Mouse (Mus musculus): ENCODE data around the gene Hpd.
"Not testable (repeated sequence)": the region's sequence is repeated elsewhere in the genome, so short reads cannot be mapped to it uniquely, and the experiment has no call there.

Gene Hpd

DNA sequence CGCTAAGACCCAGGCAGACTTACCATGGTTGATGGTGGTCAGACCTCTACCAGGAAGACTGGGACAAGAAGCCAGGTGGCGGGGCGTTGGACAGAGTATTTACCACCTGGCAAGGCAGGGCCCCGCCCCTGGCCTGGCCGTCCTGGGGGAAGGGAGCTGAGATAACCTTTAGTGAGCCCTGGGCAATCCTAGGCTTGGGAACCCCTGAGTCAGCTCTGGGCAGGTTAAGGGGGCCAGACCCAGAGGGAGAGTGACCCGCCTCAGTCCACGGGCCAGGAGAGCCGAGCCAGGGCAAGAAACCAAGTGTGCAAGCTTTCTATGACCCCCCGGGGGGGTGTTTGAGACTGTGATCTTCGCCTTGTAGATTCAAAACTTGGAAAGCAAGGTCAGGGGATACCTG is at the start of gene Hpd:
Gene Hpd (minus strand): TSS at position 77 of the 400 bp plus-strand sequence.
- DNase-seq, result no peak

DNA sequence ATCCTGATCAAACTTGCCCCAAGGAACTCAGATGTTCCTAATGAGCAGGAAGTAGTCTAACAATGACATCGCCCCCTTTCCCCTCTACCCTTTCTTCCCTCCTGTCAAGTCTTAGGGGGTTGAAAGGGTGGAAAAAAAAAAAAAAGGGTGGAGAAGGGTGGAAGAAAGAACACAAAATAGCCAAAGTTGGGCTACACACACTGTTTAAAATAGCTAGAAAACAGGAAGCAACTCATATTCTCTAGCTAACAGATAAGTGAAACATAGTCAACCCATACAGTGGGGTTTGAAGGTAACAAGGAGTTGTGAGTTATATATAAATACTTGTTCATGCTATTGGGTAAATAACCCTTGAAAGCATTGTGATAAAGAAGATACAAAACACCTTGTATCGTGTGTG is 49.7 kb upstream of the Hpd start:
- DNase-seq, result no peak

DNA sequence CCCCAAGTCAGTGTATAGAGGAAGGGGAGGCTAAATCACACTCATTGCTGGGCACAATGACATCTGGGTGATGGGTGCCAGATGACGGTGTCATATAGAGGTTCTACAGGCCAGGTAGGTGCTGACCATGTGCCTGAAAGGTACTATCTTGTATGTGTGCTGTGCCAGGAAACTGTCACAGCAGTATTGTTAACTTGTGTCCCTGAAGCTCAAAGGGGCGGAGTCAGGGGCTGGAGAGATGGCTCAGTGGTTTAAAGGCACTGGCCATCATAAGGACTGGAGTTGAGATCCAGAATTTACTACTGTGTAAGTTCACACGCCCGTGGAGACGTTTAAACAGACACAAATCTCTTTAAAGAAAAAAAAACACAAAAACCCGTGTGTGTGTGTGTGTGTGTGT is 46.8 kb upstream of the Hpd start:
- no peak for DNase-seq

DNA sequence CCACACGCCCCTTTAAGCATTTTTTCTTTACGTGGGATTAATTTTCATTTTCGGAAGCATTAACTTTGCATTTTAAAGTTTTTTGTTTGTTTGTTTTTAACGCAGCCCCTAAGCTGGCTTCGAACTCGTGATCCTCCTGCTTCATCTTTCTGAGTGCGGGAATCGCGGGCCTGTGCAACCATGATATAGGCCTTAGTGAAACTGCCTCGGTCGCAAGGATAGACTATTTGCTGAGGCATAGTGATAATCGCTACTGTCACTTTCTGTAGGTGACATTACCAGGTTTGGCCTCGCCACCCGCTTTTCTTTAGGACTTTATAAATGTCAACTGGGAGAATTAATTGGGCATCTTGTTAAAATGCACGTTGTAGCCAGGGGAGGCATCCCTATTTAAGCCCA is 46.0 kb upstream of the Hpd start:
- no peak for DNase-seq

DNA sequence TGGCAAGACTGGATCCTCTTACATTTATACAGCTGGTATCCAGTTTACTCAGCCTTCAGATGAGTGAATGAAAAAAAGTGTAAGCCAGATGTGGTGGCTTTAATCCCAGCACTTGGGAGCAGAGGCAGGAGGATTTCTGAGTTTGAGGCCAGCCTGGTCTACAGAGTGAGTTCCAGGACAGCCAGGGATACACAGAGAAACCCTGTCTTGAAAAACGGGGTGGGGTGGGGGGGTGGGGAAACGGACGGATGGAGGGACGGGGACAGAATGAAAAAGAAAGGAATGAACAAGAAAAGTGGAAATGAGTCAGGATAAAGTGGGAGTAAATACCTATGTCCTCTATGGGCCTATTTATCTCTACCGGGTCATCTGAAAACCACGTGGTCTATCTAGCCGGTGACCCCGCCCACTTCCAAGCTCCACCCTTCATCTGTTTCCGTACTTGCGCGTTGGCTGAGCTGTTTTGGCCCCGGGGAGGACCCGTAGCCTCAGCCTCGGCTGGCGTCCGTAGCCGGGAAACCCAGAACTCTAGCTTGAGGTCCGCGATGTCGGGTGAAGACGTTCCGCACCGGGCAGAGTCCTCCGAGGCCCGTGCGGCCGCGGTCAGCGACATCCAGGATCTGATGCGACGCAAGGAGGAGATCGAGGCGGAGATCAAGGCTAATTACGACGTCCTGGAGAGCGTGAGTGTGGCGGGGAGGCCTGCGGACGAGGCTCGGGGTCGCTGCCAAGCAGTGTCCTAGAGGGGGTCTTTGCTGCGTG is 45.4 kb upstream of the Hpd start:
- peak; percentile 97 to 98 for DNase-seq

DNA sequence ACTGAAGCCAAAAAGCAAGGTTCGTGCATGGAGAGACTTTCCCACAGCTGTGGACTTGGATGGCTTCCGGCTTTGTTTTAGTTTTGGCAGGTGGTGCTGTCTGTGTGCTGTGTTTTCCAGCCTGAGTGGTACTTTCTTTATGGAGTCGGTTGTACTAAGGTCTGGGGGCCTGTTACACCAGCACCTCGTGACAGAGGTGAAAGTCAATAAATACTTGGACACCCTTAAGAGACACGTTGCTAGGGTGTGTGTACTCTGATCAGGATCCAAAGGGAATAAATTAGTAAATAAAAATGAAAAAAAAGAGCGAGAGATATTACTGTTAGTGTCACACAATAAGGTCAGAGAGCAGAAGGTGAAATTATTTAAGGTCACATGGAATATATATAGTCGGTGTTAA is 44.3 kb upstream of the Hpd start:
- no peak for DNase-seq

DNA sequence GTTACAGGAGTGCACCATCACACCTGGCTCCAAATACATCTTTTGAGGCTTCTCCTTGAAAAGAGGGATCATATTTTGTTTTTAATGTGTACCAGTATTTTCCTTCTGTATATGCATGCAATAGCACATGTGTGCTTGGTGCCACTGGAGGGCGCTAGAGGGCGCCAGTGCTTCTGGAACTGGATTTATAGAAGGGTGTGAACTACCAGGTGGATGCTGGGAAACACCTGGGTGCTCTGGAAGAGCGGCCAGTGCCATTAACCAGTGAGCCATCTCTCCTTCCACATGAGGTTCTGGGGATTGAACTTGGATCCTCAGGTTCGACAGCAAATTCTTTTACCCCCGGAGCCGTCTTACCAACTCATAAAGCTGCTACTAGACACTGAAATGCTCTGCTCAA is 41.3 kb upstream of the Hpd start:
- not testable (repeated sequence) for DNase-seq

DNA sequence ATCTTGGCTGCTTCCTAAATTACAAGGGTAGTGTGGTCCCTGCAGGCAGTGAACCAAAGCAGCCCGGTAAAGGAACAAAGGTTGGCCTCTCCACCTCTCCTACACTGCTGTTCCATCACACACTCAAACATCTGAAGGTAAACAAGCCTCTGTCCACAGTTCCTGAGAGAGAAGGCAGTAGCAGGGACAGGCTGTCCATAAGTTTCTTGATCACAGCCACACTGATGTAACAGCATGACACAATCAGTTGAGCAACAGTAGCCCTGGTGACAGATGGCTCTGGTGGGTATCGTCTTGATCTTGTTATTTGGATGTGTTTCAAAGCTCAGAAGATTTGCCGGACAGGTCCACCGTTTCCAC is 40.5 kb upstream of the Hpd start:
- peak; percentile 42 to 67 for DNase-seq

DNA sequence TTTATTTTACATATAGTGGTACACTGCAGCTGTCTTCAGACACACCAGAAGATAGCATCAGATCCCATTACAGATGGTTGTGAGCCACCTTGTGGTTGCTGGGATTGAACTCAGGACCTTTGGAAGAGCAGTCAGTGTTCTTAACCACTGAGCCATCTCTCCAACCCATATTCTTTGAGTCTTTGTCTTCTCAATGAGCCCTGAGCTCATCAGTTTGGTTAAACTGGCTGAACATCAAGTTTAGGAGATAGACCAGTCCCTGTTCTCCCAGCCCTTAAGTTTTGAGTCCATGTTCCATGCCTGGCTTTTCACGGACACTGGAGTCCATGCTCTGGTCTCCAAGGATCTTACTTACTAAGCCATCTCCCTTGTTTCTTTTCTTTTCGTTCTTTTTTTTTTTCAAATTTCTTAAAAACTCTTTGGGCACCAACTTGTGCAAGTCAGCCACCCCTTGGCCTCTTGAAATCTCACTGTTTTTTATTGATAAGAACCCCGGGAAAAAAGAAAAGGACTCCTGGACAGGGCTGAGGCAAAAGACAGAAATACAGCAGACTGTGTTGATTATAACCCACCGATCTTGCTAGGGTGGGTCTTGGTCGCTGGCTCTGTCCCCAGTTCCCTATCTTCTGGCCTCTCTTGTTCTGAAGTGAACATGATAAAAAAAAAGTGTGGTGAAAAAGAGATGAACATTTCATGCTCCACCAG is 40.0 kb upstream of the Hpd start:
- DNase-seq, result not testable (repeated sequence)

DNA sequence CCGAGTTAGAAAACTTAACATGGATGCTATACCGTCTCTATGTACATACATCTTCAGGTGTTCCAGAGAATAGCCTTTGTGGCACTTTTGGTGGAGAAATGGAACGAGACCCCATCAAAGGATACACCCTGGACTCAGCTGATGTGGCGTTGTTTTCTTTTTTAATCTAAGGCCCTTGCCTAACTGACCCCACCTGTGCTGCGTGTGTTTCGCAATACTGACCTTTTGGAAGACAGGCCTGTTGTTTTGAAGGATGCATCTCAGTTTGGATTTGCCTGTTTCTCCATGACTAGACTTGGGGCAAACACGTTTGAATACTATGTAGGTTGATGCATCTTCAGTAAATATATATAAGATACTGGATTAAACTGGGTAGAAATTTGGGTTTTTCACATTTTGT is 21.1 kb upstream of the Hpd start:
- DNase-seq, result not testable (repeated sequence)

DNA sequence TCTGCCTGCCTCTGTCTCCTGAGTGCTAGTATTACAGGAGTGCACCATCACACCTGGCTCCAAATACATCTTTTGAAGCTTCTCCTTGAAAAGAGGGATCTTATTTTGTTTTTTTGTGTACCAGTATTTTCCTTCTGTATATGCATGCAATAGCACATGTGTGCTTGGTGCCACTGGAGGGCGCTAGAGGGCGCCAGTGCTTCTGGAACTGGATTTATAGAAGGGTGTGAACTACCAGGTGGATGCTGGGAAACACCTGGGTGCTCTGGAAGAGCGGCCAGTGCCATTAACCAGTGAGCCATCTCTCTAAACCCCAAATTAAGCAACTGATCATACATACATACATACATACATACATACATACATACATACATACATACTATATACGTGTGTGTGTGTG is 20.2 kb upstream of the Hpd start:
- DNase-seq, result not testable (repeated sequence)

DNA sequence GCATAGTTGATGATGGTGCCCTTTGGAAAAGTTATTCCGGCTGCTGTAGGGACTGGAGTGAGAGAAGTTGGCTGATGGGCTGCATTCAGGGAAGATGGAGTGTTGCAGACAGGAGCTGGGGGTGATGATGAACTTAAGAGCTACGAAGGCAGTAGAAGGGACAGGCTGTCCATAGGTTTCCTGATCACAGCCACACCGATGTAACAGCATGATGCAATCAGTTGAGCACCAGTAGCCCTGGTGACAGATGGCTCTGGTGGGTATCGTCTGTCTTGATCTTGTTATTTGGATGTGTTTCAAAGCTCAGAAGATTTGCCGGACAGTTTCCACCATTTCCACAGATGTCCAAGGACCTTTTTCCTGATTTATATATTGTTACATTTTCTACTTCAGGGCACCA is 19.5 kb upstream of the Hpd start:
- peak; percentile 49 to 65 for DNase-seq

DNA sequence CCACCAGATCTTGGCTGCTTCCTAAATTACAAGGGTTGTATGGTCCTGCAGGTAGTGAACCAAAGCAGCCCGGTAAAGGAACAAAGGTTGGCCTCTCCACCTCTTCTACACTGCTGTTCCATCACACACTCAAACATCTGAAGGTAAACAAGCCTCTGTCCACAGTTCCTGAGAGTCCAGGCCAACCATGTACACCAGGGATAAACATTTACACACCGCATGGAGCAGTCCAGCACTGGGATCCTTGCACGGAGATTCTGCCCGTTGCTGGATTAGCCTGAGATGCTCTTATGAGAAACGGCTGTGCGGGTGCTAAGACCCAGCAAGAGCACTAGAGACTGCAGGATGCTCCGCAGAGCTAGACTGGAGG is 19.0 kb upstream of the Hpd start:
- peak; percentile 18 to 46 for DNase-seq

DNA sequence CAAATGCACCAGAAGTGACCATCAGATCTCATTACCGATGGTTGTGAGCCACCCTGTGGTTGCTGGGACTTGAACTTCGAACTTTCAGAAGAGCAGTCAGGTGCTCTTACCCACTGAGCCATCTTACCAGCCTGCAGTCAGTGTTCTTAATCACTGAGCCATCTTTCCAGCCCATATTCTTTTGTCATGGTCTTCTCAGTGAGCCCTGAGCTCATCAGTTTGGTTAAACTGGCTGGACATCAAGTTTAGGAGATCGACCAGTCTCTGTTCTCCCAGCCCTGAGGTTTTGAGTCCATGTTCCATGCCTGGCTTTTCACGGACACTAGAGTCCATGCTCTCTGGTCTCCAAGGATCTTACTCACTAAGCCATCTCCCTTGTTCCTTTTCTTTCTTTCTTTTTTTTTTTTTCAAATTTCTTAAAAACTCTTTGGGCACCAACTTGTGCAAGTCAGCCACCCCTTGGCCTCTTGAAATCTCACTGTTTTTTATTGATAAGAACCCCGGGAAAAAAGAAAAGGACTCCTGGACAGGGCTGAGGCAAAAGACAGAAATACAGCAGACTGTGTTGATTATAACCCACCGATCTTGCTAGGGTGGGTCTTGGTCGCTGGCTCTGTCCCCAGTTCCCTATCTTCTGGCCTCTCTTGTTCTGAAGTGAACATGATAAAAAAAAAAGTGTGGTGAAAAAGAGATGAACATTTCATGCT is 18.4 kb upstream of the Hpd start:
- not testable (repeated sequence) for DNase-seq

DNA sequence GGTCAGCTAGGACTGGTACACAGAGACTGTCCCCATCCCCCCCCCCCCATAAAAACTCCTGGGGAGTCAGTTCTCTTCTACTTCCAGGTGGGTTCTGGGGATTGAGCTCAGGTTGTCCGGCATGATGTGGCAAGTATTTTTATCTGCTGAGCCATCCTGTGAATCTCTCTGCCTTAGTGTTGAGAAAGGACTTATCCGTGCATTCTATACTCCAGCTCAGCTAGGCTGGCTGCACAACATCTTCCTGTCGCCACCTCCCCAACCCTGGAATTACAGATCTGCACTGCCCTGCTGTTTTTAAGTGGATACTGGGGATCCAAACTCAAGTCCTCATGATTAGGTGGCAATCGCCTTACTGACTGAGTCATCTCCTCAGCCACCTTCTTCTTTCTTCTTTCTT is 16.0 kb upstream of the Hpd start:
- DNase-seq, result no peak

DNA sequence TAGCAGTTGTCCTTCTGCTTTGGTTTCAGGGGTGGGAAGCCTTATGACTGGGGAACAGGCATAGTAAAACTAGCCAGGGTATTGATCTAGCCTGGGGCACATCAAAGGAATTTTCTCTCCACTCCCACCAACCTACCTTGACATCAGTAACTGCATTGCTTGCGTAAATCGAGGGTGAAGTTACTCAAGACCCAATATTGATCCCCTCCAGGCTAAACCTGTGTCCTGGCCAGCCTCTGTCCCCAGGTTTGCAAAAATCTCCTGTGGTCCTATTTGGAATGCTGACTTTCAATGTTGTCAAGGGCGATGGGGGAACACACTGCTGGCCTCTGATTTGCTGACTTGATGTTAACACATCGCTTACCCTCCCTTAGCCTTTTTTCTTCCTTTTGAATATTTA is 14.2 kb upstream of the Hpd start:
- DNase-seq, result no peak

DNA sequence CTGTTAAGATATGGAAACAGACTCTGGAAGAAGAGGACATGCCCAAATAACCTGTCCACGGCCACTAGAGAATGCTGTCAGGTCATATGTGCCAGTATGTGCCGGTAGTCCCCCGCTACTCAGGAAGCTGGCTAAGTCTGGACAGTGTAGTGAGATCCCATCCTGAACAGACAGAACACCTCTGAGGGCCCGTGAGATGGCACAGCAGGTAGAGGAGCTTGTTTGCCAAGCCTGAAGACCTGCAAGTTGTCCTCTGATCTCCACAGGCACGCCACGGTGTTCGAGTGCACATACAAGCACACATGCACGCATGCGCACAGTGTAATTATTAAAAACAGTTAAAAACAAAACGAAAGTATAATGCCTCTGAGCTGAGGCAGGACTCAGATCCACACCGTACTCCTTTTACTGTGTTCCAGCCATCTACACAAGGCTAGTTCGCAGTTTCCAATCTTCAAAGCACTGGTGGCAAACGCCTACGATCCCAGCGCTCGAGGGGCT is 13.0 kb upstream of the Hpd start:
- no peak for DNase-seq

DNA sequence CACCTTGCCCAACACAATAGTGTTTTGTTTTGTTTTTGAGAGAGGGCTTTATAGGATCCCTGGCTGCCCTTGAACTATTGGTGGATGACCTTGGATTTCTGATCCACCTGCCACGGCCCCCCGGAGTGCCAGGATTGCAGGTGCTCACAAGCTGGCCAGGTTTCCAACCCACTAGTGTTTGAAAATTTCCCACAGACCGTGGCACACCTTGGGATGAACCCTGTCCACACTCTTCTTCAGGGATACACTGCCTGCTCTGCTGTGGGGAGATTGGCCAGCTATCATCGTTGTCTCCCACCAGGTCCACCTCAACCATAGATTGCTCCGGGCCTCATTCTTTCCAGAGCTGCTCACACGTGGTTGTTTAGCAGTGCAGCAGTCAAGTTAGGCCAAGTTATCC is 12.3 kb upstream of the Hpd start:
- no peak for DNase-seq

DNA sequence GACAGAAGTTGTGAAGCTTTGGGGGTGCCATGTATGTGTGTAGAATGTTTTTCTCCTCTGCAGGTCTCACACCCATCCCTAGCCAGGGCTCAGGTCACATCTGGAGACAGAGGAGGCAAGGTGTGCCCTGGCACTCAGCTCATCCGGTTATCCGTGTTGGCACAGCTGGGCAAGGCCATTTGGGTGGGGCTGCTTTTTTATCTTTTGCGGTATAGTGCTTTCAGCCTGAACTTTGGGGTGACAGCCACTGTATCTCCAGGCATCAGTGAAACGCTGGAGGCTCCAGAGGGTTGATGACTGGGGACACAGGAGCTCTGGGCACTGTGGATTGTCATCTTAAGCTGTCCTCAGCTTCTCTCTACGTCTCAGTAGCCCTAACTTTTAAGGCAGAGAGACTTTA is 10.9 kb upstream of the Hpd start:
- DNase-seq, result no peak

DNA sequence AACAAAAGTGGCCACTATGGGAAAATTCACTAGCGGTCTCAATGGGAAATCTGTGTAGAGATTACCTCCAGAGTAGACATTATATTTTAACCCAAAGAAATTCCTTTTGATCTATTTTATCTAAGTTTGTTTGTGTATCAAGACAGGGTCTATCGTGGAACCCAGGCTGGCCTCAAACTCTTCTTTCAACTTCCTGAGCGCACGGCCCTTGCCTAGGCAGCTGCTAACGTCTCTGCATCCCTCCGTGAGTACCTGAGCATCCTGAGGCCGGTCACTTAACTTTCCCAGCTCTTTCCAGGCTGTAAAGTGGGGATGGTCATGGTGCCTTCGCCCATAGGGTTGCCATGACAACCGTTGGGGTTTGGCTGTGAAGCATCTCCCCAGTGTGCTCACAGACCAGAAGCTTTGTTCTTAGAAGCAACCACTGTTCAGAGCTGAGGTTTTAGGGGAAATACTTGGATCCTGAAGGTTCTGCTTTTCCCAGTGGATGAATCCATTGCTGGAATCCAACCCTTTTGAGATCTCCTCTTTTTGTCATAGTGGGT is 10.2 kb upstream of the Hpd start:
- DNase-seq, result no peak

DNA sequence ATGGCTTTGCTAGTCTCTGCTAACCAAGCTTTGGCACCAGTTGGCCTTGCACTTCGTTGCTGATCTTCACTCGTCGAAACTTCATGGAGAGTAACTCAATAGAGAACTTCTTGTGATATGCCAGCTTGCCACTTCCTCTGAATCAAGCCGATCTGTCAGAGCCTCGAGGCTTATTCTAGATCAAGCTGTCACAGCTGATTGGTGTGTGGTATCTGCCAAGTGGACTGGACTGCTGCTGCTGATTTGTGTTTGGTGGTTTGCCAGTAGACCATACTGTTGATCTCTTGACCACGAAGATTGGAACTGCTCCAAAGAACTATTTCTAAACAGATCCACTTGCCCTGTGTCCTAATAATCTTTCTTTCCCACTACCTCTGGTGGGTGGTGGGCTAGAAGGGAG is 8.9 kb upstream of the Hpd start:
- DNase-seq, result no peak

DNA sequence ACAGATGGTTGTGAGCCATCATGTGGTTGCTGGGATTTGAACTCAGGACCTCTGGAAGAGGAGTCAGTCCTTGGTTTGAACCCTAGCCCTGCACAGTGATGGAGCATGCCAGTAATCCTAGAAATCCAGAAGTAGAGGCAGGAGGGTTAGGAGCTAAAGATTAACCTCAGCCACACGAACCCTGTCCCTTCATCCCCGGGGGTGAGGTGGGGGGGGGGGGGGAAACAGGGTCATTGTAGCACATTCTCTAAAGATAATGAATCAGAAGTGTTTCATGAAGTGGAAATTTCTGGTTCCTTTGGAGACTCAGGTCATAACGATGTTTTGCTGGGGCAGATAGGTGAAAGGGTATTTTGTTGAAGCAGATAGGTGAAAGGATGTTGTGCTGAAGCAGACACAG is 8.4 kb upstream of the Hpd start:
- DNase-seq, result no peak

DNA sequence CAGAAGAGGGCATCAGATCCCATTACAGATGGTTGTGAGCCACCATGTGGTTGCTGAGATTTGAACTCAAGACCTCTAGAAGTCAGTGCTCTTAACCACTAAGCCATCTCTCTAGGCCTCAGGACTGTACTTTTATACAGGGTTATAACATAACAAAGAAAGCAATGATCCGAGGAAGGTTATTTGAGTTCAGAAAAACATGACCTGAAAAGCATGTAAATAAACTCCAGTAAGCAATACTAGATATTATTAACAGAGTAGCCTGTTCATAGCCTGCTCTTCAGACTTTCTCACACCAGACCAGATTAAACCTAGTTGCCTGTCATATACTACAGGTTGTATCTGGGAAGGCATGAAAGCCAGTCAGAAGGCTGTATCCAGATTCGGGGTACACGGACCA is 4.8 kb upstream of the Hpd start:
- no peak for DNase-seq

DNA sequence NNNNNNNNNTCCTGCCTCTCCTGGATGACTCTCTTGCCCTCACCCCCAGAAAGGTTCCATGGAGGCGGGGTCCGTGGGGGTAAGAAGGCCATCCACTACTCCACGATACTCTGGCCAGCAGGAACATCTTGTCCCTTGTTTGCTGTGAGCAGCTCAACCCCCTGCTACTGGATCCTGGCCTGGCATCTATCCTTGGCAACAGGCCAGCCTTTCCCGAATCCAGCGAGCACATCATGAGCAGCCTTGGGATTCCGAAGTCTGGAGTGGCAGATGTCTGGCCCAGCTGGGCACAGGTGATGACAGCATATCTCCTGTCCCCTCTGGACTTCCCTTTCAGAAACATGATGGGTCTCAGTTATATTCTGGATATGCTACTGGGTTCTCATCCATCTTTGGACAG is 3.4 kb upstream of the Hpd start:
- peak; percentile 39 to 62 for DNase-seq
